Mouse (Mus musculus) adrenal gland, adult 8-10 months (tissue): ENCODE results near the gene Fgf14. TPM values are rescaled to one million over a fixed set of nuclear protein-coding genes. Genes with fewer than 3 reads are reported as not detected.
"Not testable (repeated sequence)": the region's sequence is repeated elsewhere in the genome, so short reads cannot be mapped to it uniquely, and the experiment has no call there.

Experiments used
- DNase-seq: peaks from one replicate; pipeline ENCODE4 v3.0.0; 2022
- total RNA-seq, 4 experiments: library from RNA; stranded (reverse); gene quantifications; 2 replicates each; pipeline ENCODE4 v1.2.4; 2022

Fgf14 gene
- total RNA-seq, 4 experiments from 2014 or later: 1.1 to 2.9 (median 1.6) TPM

DNA sequence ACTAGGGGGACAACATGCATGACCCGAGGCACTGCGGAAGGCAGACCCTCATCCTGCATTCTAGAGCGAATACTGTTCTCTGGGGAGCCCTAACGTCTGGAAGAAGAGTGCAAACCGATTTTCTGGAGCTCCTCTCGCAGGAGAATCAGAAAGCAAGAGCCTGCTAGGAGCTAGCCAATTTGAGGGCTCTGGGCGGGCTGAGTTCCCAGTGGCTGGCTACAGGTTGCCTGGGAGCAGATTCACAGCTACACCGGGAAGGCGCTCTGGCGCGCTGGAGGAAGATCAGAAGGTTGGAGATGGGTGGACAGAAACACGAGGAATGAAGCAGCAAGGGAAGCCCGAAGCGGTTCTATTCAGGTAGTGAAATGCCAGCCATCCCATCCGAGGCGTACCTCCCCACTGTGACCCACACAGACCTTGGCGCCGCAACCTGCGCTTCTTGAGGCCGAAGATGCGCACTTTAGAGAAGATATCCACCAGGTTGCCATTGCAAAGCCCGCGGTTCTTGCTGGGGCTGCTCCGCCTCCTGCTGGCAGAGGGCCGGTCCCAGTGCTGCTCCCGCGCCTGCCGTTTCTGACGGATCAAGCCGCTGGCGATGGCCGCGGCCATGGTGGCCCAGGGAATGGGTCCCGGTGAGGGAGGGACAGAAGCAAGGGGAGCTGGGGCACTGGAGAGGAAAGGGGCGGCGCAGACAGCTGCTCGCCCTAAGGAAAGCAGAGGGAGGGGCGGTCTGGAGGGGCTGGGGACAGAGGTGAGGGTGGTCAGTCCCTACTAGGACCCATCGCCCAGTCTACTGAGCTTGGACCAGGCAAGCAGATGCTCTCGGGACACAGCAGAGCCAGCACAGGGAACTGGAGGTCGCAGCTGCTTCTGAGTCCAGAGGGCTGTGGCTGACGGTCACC is 484.8 kb downstream of the Fgf14 start:
- DNase-seq: no peak

DNA sequence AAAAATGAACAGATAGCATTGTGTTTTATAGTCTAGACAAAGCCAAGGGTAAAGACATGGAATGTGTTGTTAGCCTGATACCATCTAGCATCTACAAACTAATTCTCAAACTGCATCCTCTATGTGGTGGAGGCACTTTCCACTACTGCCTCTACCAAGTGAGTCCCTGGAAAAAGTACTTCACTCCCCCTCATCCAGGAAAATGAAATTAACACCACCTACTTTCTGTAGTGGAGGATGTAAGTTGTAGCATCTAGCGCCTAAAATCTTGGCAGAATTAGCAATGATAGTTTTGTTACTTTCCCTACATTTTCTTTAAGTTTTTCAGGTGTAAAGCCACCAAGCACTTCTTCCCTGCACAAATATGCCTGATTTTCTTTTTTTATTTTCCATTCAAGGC is 496.7 kb downstream of the Fgf14 start:
- DNase-seq: no peak

DNA sequence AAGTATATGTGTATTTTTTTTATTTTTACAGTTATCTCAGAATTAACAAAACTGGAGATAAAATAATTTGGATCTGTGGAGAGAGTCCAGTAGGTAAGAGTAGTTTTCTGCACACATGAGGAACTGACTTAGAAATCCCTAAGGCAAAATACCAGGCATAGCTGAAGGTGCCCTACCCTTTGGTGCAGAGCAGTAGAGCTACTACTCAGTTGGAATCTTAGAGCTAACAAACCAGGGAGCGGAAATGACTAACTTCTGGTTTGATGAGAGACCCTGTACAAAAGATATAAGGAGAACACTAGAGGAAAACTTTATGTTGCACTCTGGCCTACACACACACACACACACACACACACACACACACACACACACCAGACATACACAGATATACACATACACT is 502.8 kb downstream of the Fgf14 start:
- no peak for DNase-seq

DNA sequence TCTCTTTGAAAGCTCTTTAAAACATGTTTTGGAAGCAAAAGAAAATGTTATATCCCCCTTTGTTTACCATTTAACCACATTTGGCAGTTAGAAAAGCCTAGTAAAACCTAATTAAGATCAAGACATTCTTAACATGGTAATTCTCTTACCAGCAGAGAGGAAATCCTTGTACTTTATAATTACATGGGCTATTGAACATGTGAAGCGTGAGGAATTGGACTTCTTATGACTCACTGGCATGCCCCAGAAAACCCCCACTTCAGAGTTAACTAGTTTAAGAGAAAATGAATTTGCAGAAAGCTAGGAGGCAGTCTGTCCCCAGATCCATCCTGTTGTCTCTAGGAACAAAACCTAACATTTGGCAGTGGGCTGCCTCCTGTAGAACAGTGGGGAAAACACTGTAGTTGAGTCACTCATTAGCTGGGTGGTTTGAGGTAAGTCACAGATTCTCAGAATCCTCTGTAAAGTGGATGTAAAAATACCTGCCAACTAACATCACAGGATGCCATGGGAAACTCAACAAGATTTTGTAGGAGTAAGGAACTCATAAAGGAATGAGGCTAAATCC is 513.2 kb downstream of the Fgf14 start:
- DNase-seq: no peak

DNA sequence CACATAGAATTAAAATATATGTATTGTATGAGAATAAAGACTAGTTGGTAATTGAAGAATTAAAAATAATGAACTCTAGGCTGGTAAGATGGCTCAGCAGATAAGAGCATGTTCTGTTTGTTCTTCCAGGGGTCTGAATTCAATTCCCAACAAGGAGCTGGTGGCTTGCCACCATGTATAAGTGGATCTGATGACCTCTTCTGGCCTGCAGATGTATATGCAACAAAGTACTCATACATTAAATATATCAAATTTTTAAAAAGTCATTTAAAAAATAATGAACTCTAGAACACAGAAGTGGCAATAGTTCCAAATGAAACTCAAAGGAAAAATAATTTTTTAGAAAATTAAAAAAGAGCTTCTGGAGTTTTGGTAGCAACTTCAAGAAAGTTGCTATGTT is 529.5 kb downstream of the Fgf14 start:
- DNase-seq: no peak

DNA sequence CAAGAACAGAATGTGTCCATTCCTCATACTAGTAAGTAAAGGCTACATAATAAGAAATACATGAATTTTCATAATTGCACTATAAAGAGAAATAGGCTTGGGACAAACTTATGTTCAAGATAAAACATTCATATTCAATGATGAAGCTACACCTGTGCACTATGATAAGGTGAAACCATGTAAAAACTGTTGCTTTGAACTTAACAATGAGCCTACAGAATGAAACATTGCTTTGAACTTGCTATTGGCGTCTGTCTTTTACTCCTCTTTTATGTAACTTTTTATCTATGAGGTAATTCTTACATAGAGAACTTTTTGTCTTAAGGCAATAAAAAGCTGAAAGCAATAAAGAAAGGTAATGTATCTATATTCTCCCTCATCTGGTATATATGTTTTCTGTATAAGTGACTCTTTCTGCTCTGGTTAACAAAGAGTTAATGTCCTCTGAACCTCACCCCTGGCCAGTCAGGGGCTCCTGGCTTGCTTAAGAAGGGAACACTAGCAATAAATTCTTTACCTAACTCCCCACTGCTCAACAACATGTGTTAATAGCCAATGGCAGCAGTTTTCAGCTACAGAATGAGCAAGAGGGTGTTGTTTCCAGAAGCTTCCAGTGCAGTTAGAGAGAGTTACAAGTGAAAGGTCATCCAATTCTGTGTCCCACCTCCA is 569.6 kb downstream of the Fgf14 start:
- no peak for DNase-seq

DNA sequence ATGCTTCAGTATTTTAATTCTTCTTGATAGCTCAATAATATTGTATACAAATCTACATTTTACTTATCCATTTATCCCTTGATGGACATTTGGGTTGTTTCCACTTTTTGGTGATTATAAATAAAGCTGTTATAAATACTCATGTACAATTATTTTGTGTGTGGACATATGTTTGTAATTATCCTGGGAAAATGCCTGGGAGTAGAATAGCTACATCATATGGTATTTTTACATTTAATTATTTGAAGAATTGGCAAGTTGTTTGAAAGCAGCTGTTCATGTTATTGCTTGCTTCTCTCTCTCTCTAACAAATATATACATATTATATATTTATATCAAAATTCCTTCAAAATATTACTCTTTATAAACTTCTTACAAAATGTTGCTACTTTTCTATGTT is 593.8 kb downstream of the Fgf14 start:
- no peak for DNase-seq

DNA sequence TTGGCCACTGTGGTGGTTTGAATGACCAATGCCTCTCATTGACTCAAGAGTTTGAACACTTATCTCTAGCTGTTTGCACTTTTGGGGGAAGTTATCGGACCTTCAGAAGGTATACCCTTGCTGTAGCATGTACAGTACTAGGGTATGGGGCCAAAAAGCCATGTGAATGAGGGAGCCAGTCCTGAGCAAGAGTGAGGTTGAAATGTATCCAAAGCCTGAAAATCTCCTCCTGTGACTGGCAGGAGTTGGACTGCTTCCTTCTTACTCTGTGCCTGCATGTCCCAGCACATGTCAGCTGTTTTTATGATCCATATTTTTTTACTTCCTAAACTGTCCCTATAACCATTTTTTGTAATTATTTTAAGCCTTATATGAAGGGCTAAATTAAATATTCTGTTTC is 632.9 kb downstream of the Fgf14 start:
- no peak for DNase-seq

DNA sequence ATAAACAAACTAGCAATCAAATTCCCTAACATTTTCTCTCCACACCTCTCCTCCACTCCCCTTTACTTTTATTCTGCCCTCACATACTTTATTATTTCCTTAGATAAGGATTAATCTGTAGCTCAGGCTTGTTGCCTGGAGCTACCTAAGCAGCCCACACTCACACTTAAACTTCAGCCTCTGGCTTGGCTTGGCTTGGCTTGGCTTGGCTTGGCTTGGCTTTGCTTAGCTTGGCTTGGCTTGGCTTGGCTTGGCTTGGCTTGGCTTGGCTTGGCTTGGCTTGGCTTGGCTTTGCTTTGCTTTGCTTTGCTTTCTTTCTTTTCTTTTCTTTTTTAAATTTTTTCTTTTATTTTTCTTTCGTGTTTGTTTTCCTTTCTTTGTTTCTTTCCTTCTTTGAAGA is 636.3 kb downstream of the Fgf14 start:
- DNase-seq: no peak

DNA sequence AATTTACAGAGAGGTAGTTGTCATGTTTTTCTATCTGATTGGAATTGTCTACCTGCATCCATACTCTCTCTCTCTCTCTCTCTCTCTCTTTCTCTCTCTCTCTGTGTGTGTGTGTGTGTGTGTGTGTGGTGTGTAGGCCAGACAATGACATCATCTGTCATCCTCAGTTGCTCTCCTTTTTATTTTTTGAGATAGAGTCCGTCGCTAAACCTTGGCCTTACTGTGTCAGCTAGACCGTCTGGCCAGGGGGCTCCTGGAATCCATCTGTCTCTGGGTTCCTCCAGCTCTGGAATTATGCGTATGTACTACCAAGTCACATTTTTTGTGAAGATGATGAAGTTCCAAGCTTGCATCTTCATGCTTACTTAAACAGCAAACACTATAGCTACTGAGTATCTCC is 639.5 kb downstream of the Fgf14 start:
- DNase-seq: no peak

DNA sequence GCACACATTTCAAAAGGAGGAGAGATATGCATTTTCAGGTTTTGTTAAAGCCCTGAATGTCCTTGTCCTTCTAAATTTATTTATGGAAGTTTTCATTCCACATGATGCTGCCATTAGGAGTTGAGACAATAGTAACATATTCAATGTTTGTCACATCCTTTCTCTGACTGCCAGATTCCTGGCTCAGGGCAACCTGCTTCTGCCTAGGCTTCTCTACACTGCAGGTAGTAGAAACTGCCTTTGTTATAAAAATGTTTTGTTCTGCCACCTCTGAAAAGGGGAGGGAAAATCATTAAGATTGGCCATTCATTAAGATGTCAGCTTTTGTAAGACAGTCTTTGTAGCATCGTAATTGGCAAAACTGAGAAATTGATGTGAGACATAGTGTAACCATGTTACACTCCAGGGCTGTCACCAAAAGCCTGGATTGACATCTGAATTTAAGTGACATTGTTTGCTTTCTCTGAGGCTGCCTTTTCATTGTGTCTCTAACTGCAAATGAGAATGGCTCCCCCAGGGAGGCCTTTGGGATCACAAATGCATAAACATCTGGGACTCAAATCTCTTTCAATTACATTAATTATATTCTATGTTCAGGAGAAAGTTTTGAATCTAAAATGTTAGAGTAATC is 640.2 kb downstream of the Fgf14 start:
- no peak for DNase-seq

DNA sequence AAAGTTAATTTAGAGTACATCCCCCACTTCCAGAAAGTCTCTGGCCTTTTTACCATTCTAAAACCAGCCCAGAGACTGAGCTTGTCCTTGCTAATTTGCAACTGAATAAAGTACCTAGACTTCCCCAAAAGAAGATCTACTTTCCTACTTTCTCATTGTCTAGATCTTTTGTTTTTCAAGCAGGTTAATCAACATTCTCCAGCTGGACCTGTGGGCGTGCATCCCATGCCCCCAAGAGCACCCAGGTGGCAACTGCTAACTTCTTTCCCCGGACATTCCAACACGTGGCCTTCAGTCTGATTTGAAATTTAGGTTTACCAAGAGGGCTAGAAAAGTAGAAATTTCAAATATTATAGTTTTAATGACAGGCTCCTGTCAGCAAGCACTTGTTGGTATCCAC is 643.6 kb downstream of the Fgf14 start:
- not testable (repeated sequence) for DNase-seq

DNA sequence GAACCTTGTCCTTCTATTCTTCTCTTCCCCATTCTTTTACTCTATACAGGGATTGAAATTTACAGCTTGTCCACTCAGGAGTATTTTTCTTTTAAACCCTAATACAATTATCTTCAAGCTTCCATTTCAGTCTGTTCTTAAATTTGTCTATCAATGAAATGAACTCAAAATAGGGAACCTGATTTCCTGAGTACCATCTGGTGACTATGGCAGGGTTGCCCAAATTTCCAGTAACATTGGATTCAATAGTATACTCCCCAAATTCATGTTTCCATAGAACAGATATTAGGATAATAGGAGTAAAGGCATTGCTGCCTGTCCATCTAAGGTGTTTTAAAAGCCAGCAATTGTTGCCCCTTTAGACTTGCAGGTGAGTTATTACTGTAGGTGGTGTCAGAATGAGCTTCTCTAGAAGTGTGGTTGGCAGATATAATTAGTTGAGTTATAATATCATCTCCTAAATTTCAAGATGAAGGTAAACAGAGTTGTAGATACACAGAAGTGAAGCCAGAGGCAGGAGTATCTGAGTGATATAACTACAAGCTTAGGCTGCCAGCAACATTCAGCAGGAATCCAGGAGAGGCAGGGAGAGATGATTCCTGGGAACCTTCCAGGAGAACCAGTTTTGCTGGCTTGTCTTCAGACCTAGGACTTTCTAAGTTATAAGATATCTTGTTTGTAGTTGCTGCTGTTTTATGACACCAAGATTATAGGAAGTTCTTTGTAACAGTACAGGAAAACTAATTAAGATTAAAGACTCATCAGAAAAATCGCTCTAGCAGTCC is 648.8 kb downstream of the Fgf14 start:
- no peak for DNase-seq

DNA sequence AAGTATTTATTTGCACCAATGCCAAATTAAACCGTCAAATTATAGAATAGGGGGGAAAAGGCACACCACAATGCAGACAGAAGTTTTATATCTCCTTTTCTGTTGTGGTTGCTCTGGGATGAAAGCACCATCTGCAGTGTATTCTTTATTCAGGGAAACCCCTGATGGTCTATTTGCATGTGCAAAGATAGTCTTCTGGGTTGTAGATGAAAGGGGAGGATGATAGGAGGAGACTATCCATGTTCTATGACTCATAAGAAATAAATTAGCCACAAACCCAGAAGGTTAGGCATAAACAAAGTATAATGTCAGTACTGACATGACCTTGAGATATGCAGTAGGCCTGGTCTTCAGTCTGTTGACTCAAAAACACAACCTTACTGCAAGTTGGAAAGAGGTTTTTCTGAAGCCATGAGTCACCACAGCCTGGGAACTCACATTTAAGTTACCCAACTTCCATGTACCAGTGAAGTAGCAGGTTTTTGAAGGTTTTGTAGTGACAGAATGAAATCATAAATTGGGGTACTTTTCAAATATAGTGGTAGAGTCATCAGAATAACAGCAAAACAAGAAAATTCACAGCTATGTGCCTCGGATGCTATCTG is 686.2 kb downstream of the Fgf14 start:
- DNase-seq: peak; percentile 24

DNA sequence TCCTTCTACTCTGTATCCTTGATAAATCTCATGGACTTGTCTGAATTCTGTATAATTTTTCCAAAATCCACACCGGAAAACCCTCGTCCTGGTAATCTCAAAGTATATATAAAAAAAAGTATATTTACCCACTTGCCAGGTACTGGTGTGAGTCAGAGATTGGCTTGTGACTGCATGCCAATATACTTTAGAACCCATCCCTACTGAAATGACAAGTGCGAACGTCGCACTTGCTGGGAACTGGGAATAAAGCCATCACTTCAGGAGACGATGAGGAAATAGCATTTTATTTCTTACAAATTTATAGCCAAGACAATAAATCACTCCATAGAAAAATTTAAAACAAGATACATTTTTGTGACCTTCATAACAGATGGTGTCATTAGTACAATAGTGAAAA is 708.9 kb downstream of the Fgf14 start:
- no peak for DNase-seq

DNA sequence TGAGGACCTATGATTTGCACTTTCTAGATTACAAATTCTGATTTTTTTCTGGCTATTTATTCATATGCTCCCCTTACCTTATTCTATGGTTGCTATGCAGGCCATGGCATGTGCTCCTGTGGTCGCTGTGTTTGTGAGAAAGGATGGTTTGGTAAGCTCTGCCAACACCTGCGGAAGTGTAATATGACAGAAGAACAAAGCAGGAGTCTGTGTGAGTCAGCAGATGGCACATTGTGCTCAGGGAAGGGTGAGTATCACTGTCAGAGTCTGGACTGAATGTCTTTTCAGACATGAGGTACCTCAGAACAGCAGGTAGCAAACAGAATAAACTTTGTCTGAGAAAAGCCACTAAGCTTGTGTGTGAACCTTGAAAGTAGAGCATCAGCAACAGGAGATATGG is 710.4 kb downstream of the Fgf14 start:
- DNase-seq: no peak
